Mouse (Mus musculus): Measurements from ENCODE around the gene Dcaf6. TPM values are rescaled to one million over a fixed set of nuclear protein-coding genes. Genes with fewer than 3 reads are reported as not detected.

The Dcaf6 gene
- polyA plus RNA-seq, 1 experiment, result 46.6 TPM

- H3K4me3 ChIP-seq (replicated peaks; ENCODE audit: insufficient read depth, low read depth, low read length), result no peak overlapping the region
- 69% methylated on average over 10 of the region's 10 CpGs for WGBS
Measured at GRCm38 (mm10) chr1:165280741-165281140, 179.5 kb downstream of the Dcaf6 start.

More at GRCm38 (mm10) chr1:165280741-165281140, 179.5 kb downstream of the Dcaf6 start:
- Histone ChIP-seq H3K4me1 (ENCODE audit: control insufficient read depth, insufficient read depth, low read length) (no peaks in the 10 kb centered on the region), H3K27me3 (ENCODE audit: control insufficient read depth, insufficient read depth, low read length) (no peaks in the 10 kb centered on the region), H3K27ac (ENCODE audit: insufficient read depth, low read length) (no peak overlapping the region)
- DNase-seq, result no peak
- TF ChIP-seq POLR2A (IDR thresholded peaks at IDR 0.05; ENCODE audit: borderline replicate concordance, insufficient read depth, low read length) (no peak), CTCF (IDR thresholded peaks at IDR 0.05; ENCODE audit: borderline replicate concordance, insufficient read depth, low read depth, low read length) (no peak)

Other genes starting within 250 kb of the Dcaf6 start
- 49.4 and 52.2 TPM in 2 replicates for gene Tiprl, start 223.5 kb downstream of the Dcaf6 start, polyA plus RNA-seq (2012; rRNA removed)
- gene Gpr161, start 164.7 kb downstream of the Dcaf6 start, polyA plus RNA-seq (2012; rRNA removed), result 3.3 and 3.8 TPM in 2 replicates
- gene Mpc2, start 162 bp upstream of the Dcaf6 start, polyA plus RNA-seq (2012; rRNA removed), result 176 and 187 TPM in 2 replicates
- 0.22 and 0.28 TPM in 2 replicates for gene Adcy10, start 24.7 kb upstream of the Dcaf6 start, polyA plus RNA-seq (2012; rRNA removed)
- gene Mpzl1, start 174.1 kb upstream of the Dcaf6 start, polyA plus RNA-seq (2012; rRNA removed), result 54.5 and 57.0 TPM in 2 replicates
- gene Rcsd1, start 249.3 kb upstream of the Dcaf6 start, polyA plus RNA-seq (2012; rRNA removed), result 3.8 and 4.6 TPM in 2 replicates